Mouse (Mus musculus) liver, embryonic 15.5 days (tissue): Measurements from ENCODE around the gene Psip1. TPM values are rescaled to one million over a fixed set of nuclear protein-coding genes. Genes with fewer than 3 reads are reported as not detected.
"Not testable (repeated sequence)": the region's sequence is repeated elsewhere in the genome, so short reads cannot be mapped to it uniquely, and the experiment has no call there.

Source experiments
- ATAC-seq: fragments of 200-750 bp; cut with Nextera tagmentation; 2 replicates; pipeline ENCODE4 v1.8.0; 2017; ENCODE audit warnings: moderate number of reproducible peaks, mild to moderate bottlenecking, moderate library complexity; ENCODE audit not compliant: insufficient read depth
- H3K27ac ChIP-seq: fragments of 300-500 bp; sonication (generic); replicated peaks from 2 replicates; pipeline ENCODE4 v1.5.1; 2015; ENCODE audit warnings: mild to moderate bottlenecking, inconsistent platforms
- H3K27me3 ChIP-seq: fragments of 300-500 bp; sonication (generic); 2 replicates; pipeline ENCODE4 v1.6.1; 2015; ENCODE audit warnings: mild to moderate bottlenecking, inconsistent platforms
- H3K36me3 ChIP-seq: fragments of 300-500 bp; sonication (generic); replicated peaks from 2 replicates; pipeline ENCODE4 v1.6.1; 2015; ENCODE audit warnings: moderate library complexity, mild to moderate bottlenecking, inconsistent platforms
- H3K4me1 ChIP-seq: fragments of 300-500 bp; sonication (generic); replicated peaks from 2 replicates; pipeline ENCODE4 v1.6.1; 2015; ENCODE audit warnings: inconsistent platforms
- H3K4me2 ChIP-seq: fragments of 300-500 bp; sonication (generic); 2 replicates; pipeline ENCODE4 v1.6.1; 2015; ENCODE audit warnings: moderate library complexity, mild to moderate bottlenecking, inconsistent platforms
- H3K4me3 ChIP-seq: fragments of 300-500 bp; sonication (generic); replicated peaks from 2 replicates; pipeline ENCODE4 v1.5.1; 2015; ENCODE audit warnings: mild to moderate bottlenecking, inconsistent platforms
- H3K9ac ChIP-seq: fragments of 300-500 bp; sonication (generic); 2 replicates; pipeline ENCODE4 v1.6.1; 2015; ENCODE audit warnings: moderate library complexity, mild to moderate bottlenecking, inconsistent platforms
- H3K9me3 ChIP-seq: fragments of 300-500 bp; sonication (generic); replicated peaks from 2 replicates; pipeline ENCODE4 v1.6.1; 2016; ENCODE audit warnings: inconsistent platforms
- WGBS: fragments of 180-500 bp; shearing (Covaris S2); methylation state at CpG from one replicate; pipeline ENCODE4 v1.1.7; 2015; ENCODE audit warnings: mixed read lengths; ENCODE audit not compliant: insufficient replicate concordance; 5-methylcytosine and 5-hydroxymethylcytosine counted together
- polyA plus RNA-seq: library from polyadenylated mRNA; unstranded; fragments of >200 nt; fragmentation: Nextera tagmentation; extraction: Ambion mirVana; gene quantifications from 2 replicates; pipeline ENCODE4 v1.2.1, GENCODE M21; 2015

Psip1 gene
- polyA plus RNA-seq, 1 experiment from 2014 or later = 42.8 TPM

DNA sequence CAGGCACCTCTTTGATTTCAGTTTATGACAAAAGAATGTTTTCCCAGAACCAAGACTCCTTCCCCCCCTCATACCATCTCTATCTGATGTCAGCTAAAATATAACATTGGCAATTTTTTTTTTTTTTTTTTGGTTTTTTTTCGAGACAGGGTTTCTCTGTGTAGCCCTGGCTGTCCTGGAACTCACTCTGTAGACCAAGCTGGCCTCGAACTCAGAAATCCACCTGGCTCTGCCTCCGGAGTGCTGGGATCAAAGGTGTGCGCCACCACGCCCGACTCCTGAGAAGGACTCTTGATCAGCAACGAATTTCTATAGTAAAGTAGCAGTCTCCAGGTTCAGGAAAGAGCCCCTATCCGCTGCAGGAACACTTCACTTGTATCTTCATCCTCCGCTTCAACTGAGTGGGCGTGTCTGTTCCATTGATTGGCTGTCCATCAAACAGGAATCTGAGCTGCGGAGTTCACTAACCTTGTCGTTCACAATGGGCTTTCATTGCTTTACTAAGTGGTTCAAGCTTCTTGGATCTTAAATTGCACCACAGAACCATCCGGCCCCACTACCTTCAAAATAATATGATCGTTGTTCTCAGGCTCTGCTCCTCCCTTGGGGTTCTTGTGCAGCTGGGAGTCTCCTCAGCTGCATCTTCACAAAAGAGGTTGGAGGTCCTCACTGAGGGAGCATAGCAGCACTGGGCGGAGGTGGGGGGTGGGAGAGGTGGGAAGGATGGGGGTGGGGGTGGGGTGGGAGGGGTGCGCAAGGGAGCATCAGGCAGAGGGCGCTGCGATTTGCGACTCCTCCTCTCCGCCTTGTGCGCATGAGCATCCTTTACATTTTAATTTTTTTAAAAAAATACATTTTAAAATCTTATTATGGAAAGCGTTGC lies 14.1 kb upstream of the Psip1 start:
- no peaks in the 10 kb centered on the region for H3K36me3 ChIP-seq
- no peak overlapping the region for H3K4me3 ChIP-seq
- WGBS = 21% methylated on average over 22 of the region's 22 CpGs
- H3K9ac ChIP-seq = no peak overlapping the region
- H3K9me3 ChIP-seq = no peaks in the 10 kb centered on the region
- peak overlapping the region; percentile 30 for H3K4me2 ChIP-seq
- H3K27me3 ChIP-seq = 0 out of 2 replicates have a peak, but pooled peaks cover 10% of the 10 kb centered on the region
- H3K27ac ChIP-seq = no peak overlapping the region
- H3K4me1 ChIP-seq = no peaks in the 10 kb centered on the region
- ATAC-seq = no peak

DNA sequence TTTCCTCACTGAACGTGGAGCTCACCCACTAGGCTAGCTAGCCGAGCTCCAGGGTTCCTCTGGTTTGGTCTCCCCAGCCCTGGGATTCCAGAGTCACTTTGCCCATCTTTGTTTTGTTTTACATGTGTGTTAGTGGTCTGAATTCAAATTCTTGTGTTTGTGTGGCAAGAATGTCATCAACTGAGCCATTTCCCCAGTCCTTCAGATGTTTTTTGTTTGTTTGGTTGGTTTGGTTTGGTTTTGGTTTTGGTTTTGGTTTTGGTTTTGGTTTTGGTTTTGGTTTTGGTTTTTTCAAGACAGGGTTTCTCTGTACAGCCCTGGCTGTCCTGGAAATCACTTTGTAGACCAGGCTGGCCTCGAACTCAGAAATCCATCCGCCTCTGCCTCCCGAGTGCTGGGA lies 10.8 kb upstream of the Psip1 start:
- not testable (repeated sequence) for H3K4me1 ChIP-seq, H3K27ac ChIP-seq, H3K4me2 ChIP-seq, H3K9ac ChIP-seq, H3K4me3 ChIP-seq, H3K9me3 ChIP-seq, H3K27me3 ChIP-seq, ATAC-seq, H3K36me3 ChIP-seq
- WGBS = 70% methylated on average over 5 of the region's 5 CpGs

DNA sequence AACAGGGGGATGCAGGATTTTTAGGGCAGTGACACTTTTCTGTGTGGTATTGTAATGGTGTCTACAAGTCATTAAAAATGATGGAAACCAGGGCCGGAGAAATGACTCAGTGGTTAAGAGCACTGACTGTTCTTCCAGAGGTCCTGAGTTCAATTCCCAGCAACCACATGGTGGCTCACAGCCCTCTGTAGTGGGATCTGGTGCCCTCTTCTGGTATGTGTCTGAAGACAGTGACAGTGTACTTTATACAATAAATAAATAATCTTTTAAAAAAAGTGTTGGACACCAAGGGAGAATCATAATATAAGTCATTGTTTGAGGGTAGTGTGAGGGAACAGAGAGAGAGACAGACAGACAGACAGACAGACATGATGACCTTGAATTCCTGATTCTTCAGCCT lies 6.9 kb upstream of the Psip1 start:
- H3K4me3 ChIP-seq = no peak overlapping the region
- no peaks in the 10 kb centered on the region for H3K27me3 ChIP-seq
- no peaks in the 10 kb centered on the region for H3K9me3 ChIP-seq
- H3K36me3 ChIP-seq = no peaks in the 10 kb centered on the region
- H3K27ac ChIP-seq = no peak overlapping the region
- H3K4me1 ChIP-seq = no peaks in the 10 kb centered on the region
- WGBS = 59% methylated on average over 1 of the region's 1 CpGs
- H3K4me2 ChIP-seq = no peak overlapping the region
- ATAC-seq = no peak
- no peak overlapping the region for H3K9ac ChIP-seq

DNA sequence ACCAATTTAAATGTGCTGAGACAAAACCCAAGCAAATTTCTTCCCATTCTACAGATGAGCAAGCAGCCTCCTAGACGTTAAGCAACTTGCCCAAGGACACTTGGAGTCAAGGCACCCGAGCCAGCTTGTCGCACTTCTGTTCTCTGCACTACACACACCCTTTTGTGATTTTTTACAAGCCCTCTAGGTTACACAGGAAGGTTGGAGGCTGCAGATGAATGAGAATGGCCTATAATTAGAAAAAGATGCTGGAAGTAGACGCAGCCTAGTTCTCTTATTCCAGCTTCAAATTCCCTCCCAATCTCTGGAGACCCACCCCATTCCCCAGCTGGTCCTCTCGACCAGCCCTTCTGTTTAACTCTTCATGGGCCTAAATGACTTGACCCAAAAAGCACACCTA lies 2.9 kb upstream of the Psip1 start:
- no peaks in the 10 kb centered on the region for H3K9me3 ChIP-seq
- no peak overlapping the region for H3K4me2 ChIP-seq
- H3K4me3 ChIP-seq = no peak overlapping the region
- H3K27me3 ChIP-seq = no peaks in the 10 kb centered on the region
- 54% methylated on average over 5 of the region's 5 CpGs for WGBS
- H3K27ac ChIP-seq = no peak overlapping the region
- ATAC-seq = no peak
- peaks cover 23% of the 10 kb centered on the region for H3K4me1 ChIP-seq
- peaks cover 6% of the 10 kb centered on the region; the same call in 1 of the 2 replicates for H3K36me3 ChIP-seq
- no peak overlapping the region for H3K9ac ChIP-seq

DNA sequence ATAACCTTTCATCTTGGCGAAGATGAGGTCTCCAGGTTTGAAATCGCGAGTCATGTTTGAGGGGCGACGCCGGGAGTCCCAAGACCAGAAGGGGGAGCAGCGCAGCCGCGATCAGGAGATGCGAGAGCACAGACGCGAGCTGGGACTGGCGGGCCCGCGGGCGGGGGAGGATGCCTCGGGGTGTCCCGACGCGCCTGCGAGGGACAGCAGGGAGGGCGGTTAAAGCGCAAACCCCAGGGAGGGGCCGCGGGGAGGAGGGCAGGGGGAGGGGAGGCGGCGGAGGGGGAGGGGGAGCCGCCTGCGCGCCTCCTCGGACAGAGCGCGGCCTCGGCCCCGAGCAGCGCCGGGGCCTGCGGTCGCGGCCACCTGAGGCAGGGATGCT lies 533 bp downstream of the Psip1 start:
- Histone ChIP-seq H3K27ac (peak overlapping the region; percentile 96), H3K27me3 (no peaks in the 10 kb centered on the region), H3K4me1 (peaks cover 28% of the 10 kb centered on the region), H3K4me2 (peak overlapping the region; percentile 84), H3K4me3 (peak overlapping the region; percentile 98), H3K9ac (peak overlapping the region; percentile 92), H3K9me3 (no peaks in the 10 kb centered on the region), H3K36me3 (peaks cover 30% of the 10 kb centered on the region)
- peak; percentile 82 for ATAC-seq
- WGBS = under 1% methylated on average over 39 of the region's 40 CpGs

DNA sequence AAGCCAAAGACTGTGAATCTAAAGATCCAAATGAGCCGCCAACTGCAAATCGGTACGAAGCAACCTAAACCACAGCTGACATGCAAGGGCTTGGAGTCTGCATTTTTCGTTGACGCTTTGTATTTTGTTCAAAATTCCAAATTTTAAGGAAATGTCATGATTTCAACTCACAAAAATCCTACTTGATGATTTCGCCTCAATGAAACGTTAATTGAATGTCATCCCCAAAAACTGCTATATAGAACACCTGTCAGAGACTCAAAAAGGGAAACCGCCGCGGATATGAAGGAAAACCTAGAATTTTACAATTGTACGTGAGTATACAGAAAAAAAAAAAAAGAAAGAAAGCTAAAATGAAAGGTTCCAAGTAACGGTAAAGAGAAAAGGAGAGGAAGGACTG lies 1.0 kb downstream of the Psip1 start:
- Histone ChIP-seq H3K4me2 (peak overlapping the region; percentile 84), H3K4me1 (peaks cover 28% of the 10 kb centered on the region), H3K36me3 (peaks cover 32% of the 10 kb centered on the region), H3K9ac (peak overlapping the region; percentile 92), H3K4me3 (peak overlapping the region; percentile 98), H3K27ac (peak overlapping the region; percentile 96), H3K27me3 (no peaks in the 10 kb centered on the region), H3K9me3 (no peaks in the 10 kb centered on the region)
- ATAC-seq = no peak
- 29% methylated on average over 12 of the region's 12 CpGs for WGBS

DNA sequence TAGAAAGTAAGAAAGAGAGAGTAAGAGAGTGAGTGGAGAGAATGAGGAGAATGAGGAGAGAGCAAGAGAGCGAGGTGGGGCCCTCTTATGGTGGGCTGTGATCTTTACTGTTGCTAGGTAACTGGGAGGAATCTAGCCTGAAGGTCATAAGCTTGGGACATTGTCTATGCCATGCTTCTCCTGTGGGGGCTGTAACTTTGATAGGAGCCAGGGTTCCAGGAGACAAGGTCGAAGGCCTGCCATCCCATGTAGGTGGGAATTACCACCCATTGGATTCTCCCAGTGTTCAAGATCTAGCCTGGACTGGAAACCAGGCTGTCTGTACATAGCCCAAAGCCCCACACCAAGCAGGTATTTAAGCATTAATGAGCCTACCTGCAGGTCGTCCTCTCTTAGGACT lies 18.1 kb downstream of the Psip1 start:
- Histone ChIP-seq H3K4me1 (no peaks in the 10 kb centered on the region), H3K4me3 (no peak overlapping the region), H3K27ac (no peak overlapping the region), H3K27me3 (no peaks in the 10 kb centered on the region), H3K4me2 (no peak overlapping the region), H3K9ac (no peak overlapping the region), H3K36me3 (peaks cover 83% of the 10 kb centered on the region), H3K9me3 (no peaks in the 10 kb centered on the region)
- 80% methylated on average over 3 of the region's 3 CpGs for WGBS
- ATAC-seq = no peak

DNA sequence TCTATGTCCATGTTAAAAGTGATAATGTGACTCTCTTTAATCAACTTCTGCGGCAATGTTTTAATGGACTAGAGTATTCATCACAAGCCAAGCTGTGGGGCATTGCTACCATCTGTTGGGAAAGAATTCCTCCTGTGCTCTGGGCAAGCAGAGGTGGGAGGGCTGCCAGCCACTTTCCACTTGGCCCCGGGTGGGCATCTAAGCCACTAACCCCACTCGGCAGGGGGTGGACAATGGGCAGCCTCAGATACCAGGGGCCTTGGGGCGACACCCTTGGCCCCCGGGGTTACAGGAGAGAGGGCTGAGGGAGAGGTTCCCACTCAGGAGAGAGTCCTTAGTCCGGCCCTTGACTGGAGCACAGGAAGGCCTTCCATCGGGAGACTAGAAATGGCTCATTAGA lies 18.6 kb downstream of the Psip1 start:
- Histone ChIP-seq H3K4me2 (no peak overlapping the region), H3K9me3 (no peaks in the 10 kb centered on the region), H3K27ac (no peak overlapping the region), H3K27me3 (no peaks in the 10 kb centered on the region), H3K4me3 (no peak overlapping the region), H3K4me1 (no peaks in the 10 kb centered on the region), H3K36me3 (peaks cover 84% of the 10 kb centered on the region), H3K9ac (no peak overlapping the region)
- 80% methylated on average over 7 of the region's 7 CpGs for WGBS
- ATAC-seq = no peak

DNA sequence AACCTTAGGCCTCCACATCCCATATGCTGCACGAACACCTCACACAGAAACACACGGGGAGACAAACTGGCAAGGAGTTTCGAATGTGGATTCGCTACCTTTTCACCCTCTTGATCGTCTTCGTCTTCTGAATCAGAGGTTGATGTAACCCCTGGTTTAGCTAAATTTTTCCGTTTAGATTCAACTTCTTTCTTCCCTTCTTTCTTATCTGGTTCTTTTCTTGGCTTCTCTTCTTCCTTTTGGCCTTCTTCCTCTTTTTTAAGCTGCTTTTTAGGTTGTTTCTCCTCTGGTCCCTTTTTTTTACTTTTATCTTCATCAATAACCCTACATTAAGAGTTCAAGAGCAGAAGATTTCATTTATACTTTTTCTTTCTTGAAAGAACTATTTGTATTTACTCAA lies 21.4 kb downstream of the Psip1 start:
- no peak overlapping the region for H3K27ac ChIP-seq

DNA sequence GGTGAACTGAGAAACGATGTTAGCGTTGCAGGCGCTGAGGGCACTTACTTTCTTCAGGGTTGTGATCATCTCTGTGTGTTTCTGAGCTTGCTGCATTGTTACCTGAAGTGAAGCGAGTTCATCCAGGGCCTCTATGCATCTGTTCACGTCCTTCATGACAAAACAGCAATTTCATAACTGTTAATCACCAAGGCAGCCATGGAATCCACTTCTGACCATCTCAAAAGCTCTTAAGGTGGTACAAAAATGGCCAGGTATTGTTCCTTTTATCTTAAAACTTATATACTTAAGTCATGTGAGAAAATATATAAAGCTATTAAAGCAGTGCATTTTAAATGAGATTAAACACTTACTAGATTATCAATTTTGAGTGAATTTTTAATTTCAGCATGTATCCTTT lies 26.2 kb downstream of the Psip1 start:
- Histone ChIP-seq H3K27me3 (no peaks in the 10 kb centered on the region), H3K9ac (no peak overlapping the region), H3K36me3 (peaks cover 76% of the 10 kb centered on the region), H3K4me1 (no peaks in the 10 kb centered on the region), H3K4me3 (no peak overlapping the region), H3K9me3 (no peaks in the 10 kb centered on the region), H3K4me2 (no peak overlapping the region), H3K27ac (no peak overlapping the region)
- 86% methylated on average over 5 of the region's 5 CpGs for WGBS
- no peak for ATAC-seq

More for the DNA sequence above, 21.4 kb downstream of the Psip1 start:
- no peak overlapping the region for H3K4me3 ChIP-seq
- no peak for ATAC-seq
- no peak overlapping the region for H3K4me2 ChIP-seq
- 71% methylated on average over 7 of the region's 7 CpGs for WGBS
- H3K9me3 ChIP-seq = no peaks in the 10 kb centered on the region
- H3K27me3 ChIP-seq = no peaks in the 10 kb centered on the region
- peaks cover 74% of the 10 kb centered on the region for H3K36me3 ChIP-seq
- no peak overlapping the region for H3K9ac ChIP-seq
- H3K4me1 ChIP-seq = no peaks in the 10 kb centered on the region

DNA sequence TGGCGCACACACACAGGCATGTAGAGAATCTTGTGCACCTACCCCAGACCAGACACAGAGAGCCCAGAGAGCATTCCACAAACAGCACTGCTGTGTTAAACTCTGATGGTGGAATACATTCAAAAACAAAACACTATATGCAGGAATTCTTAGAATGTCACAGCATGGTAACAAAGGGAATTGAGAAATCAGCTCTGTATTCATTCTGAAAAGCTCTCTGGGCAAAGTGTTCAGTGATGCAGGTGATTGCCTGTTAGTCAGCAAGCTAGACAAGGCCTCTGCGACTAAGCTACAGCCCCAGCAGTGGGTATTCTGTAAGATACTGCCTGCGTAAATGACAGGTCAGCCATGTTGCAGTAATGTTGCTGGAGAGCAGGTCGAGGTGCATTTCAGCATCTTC lies 35.5 kb downstream of the Psip1 start:
- H3K9me3 ChIP-seq = no peaks in the 10 kb centered on the region
- no peak overlapping the region for H3K9ac ChIP-seq
- H3K36me3 ChIP-seq = peaks cover 58% of the 10 kb centered on the region
- no peak for ATAC-seq
- H3K4me2 ChIP-seq = no peak overlapping the region
- H3K27ac ChIP-seq = no peak overlapping the region
- no peaks in the 10 kb centered on the region for H3K27me3 ChIP-seq
- WGBS = 88% methylated on average over 4 of the region's 4 CpGs
- no peaks in the 10 kb centered on the region for H3K4me1 ChIP-seq
- no peak overlapping the region for H3K4me3 ChIP-seq

DNA sequence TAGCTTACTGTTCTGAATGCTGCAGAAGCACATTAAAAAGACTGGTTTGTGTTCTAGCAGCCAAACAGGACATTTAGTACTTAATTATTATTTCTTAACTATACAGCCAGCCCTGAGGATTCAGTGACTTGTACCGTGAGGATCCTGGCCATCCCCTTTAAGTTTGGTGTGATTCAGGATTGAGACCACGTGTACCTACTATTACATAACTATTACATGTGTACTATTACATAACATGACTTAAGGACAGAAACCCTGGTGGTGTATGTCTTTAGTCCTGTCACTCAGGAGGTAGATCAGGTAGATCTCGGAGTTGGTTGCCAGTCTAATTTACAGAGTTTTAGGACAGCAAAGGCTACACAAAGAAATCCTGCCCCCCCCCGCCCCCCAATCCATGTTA lies 45.2 kb downstream of the Psip1 start:
- ATAC-seq = no peak
- Histone ChIP-seq H3K4me3 (no peak overlapping the region), H3K27ac (no peak overlapping the region), H3K9ac (no peak overlapping the region), H3K4me2 (no peak overlapping the region), H3K36me3 (peaks cover 40% of the 10 kb centered on the region), H3K27me3 (no peaks in the 10 kb centered on the region), H3K4me1 (0 out of 2 replicates have a peak, but pooled peaks cover 7% of the 10 kb centered on the region), H3K9me3 (no peaks in the 10 kb centered on the region)
- 70% methylated on average over 4 of the region's 4 CpGs for WGBS
